Mouse (Mus musculus): ENCODE measurements around the gene Anapc15.

DNA sequence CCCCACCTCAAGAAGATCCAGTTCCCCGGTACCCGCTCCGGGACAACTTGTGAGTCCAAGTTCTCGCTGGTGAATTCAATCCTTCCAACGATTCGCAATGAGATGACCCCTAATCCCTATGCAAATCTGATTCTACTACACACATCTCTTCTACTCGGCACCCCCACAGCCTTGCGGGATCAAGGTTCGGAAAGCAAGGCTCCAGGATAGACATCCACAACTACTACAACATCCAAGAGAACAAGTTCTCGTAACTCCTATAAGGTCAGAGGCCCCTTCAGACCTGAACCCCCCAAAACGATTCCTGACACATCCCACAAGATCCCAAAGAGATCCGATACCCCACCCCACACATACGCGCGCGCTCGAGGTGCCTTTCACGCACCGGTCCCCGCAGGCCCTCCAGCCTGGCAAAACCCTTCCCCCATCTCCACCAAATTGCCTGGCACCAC is 26.3 kb upstream of the Anapc15 start:
- no peak for TF ChIP-seq POLR2A (IDR thresholded peaks at IDR 0.05; ENCODE audit: insufficient read depth, low read length)
- TF ChIP-seq CTCF (IDR thresholded peaks at IDR 0.05; ENCODE audit: low read depth, low read length) = no peak
- no peak for TF ChIP-seq EP300 (IDR thresholded peaks at IDR 0.05; ENCODE audit: insufficient read depth, low read depth, low read length)

All from ES-Bruce4 (cell line).